Mouse (Mus musculus) liver, postnatal 0 days (tissue): ENCODE measurements around the gene Ppp2r5b.

Experiments
- CTCF ChIP-seq: sonication (generic); IDR thresholded peaks from 2 replicates; pipeline ENCODE4 v1.5.1; 2016; ENCODE audit warnings: antibody characterized with exemption, low read depth
- EP300 ChIP-seq: IDR thresholded peaks from 2 replicates; pipeline ENCODE4 v1.6.1; 2016; ENCODE audit warnings: antibody characterized with exemption, low read depth, mild to moderate bottlenecking

GRCm38 (mm10) chr19:6283001-6283400, 47.3 kb upstream of the Ppp2r5b start:
- TF ChIP-seq CTCF: no peak
- TF ChIP-seq EP300: no peak
